Mouse (Mus musculus) C2C12 (cell line): ENCODE results near the gene Degs2. TPM values are rescaled to one million over a fixed set of nuclear protein-coding genes. Genes with fewer than 3 reads are reported as not detected.

Source experiments
- H3K27me3 ChIP-seq: one replicate; pipeline ENCODE4 v1.6.1; 2011; ENCODE audit not compliant: control insufficient read depth, insufficient read depth, insufficient read length
- H3K36me3 ChIP-seq: one replicate; pipeline ENCODE4 v1.6.1; 2011; ENCODE audit not compliant: control insufficient read depth, insufficient read depth
- H3K4me3 ChIP-seq: one replicate; pipeline ENCODE4 v1.5.1; 2011; ENCODE audit warnings: mild to moderate bottlenecking, control low read depth; ENCODE audit not compliant: poor library complexity, insufficient read depth, severe bottlenecking
- H3K79me2 ChIP-seq: one replicate; pipeline ENCODE4 v1.6.1; 2011; ENCODE audit not compliant: control insufficient read depth, insufficient read depth
- H3K79me3 ChIP-seq: one replicate; pipeline ENCODE4 v1.6.1; 2011; ENCODE audit warnings: low read depth, control low read depth
- H3ac ChIP-seq: one replicate; pipeline ENCODE3; 2011; ENCODE audit warnings: low read depth; ENCODE audit not compliant: control insufficient read depth, insufficient read length
- CEBPB ChIP-seq: IDR thresholded peaks from one replicate; pipeline ENCODE4 v1.6.1; 2011; ENCODE audit warnings: low read depth, mild to moderate bottlenecking, control low read depth, moderate library complexity
- CTCF ChIP-seq: IDR thresholded peaks from one replicate; pipeline ENCODE4 v1.5.1; 2011; ENCODE audit not compliant: control insufficient read depth, insufficient read depth, insufficient read length
- FOSL1 ChIP-seq: IDR thresholded peaks from one replicate; pipeline ENCODE4 v1.8.0; 2011; ENCODE audit warnings: mild to moderate bottlenecking, low read length; ENCODE audit not compliant: poor library complexity, insufficient read depth, severe bottlenecking
- MAX ChIP-seq: IDR thresholded peaks from one replicate; pipeline ENCODE4 v1.6.1; 2011; ENCODE audit warnings: mild to moderate bottlenecking, control low read depth
- MYOD1 ChIP-seq: IDR thresholded peaks from one replicate; pipeline ENCODE4 v1.6.1; 2011; ENCODE audit warnings: low read depth; ENCODE audit not compliant: control insufficient read depth, insufficient read length
- MYOG ChIP-seq: IDR thresholded peaks from one replicate; pipeline ENCODE4 v1.6.1; 2011; ENCODE audit not compliant: control insufficient read depth, insufficient read length; ENCODE audit errors: extremely low read depth
- USF1 ChIP-seq: IDR thresholded peaks from one replicate; pipeline ENCODE4 v1.6.1; 2011; ENCODE audit warnings: low read depth, mild to moderate bottlenecking, control low read depth, moderate library complexity
- microRNA-seq: library from miRNA; unstranded; fragments of <30 nt; microRNA quantifications from one replicate; pipeline ENCODE4, GENCODE M21; 2019; ENCODE audit warnings: borderline microRNAs expressed
- polyA plus RNA-seq: library from polyadenylated mRNA; unstranded; fragments of >200 nt; fragmentation: generic; extraction: Trizol; gene quantifications from one replicate; pipeline ENCODE4 v1.2.1, GENCODE M21; 2012; ENCODE audit warnings: missing spikeins

Gene Degs2
- polyA plus RNA-seq, 1 experiment = 0.22 TPM

DNA sequence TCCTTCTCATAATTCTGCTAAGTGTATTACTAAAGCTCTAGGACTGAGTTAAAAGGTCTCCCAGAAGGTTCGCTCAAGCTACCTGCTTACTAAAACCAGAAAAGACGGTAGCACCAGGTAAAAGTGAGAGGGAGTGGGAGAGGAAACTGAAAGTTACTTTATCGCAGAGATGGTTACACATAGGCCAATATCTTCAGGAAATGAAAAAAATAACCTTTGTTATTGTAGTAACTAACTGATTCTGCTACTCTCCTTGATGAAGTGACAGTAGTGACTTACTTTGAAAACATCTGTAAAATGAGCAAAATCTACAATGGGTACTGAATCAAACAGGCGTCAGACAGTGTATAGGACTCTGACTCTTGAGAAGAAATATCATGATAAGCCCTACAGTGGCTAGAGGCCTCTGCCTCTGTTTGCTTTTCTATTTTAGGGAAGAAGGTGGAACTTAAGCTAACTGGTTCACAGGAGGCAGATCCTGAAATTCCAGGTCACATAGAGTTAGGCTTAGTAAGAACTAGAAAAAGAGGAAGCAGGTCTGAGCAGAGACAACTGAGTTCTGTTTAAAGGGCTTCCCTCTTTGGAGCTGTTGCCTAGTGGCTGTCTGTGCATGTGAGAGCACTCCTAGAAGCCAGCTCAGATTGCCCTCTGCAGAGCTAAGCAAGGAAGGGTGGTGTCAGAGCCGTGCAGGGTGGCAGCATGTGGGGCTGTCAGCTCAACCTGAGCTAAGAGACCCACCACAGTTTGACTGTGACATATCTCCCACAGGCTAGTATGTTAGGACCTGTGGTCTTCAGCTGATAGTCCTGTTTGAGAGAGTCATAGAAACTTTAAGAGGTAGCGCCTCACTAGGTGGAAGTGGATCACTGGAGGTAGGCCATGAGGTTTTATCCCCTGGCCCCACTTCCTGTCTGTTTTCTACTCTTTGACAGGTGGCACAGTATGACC, 71.1 kb downstream of the Degs2 start:
- no peak overlapping the region for H3K4me3 ChIP-seq
- H3K27me3 ChIP-seq = no peaks in the 10 kb centered on the region
- H3K36me3 ChIP-seq = peaks cover 10% of the 10 kb centered on the region
- H3K79me2 ChIP-seq = peaks cover 19% of the 10 kb centered on the region
- no peak overlapping the region for H3ac ChIP-seq
- H3K79me3 ChIP-seq = peaks cover 8% of the 10 kb centered on the region
- no peak for TF ChIP-seq MYOG
- TF ChIP-seq CEBPB = no peak
- no peak for TF ChIP-seq CTCF
- no peak for TF ChIP-seq USF1
- TF ChIP-seq MAX = no peak
- no peak for TF ChIP-seq MYOD1
- TF ChIP-seq FOSL1 = no peak

DNA sequence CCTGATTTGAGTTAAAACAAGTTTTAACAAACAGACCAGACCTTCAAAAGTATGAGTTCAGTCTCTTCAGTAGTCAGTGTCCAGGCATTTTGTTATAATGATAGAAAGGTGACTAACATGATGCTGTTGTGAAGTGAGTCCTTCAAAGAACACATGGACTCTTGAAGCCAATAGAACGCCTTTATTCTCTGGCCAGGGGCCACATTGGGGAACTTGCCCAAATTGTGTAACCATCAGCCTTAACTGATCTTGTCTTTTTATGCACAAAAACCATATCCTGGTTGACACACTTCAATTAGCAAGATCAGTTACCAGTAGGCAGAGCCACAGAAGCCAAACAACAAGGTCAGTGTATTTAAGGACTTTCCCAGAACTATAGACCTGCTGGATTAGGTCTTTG, 72.6 kb downstream of the Degs2 start:
- H3K4me3 ChIP-seq = no peak overlapping the region
- peaks cover 10% of the 10 kb centered on the region for H3K36me3 ChIP-seq
- H3K27me3 ChIP-seq = no peaks in the 10 kb centered on the region
- H3K79me3 ChIP-seq = peaks cover 8% of the 10 kb centered on the region
- TF ChIP-seq MYOG = no peak
- H3ac ChIP-seq = no peak overlapping the region
- peaks cover 27% of the 10 kb centered on the region for H3K79me2 ChIP-seq

Small RNA genes lying within 50 kb of the gene (microRNA-seq; reads per million reads assigned to microRNA genes)
- gene Gm23872 (not detected), gene Mir342 (327 reads per million, percentile 81 among the genes with 10 or more reads in this experiment)

Other genes starting within 250 kb of the Degs2 start
- gene Evl, start 147.6 kb downstream of the Degs2 start, polyA plus RNA-seq = 89.9 TPM
- 13.9 TPM for gene Yy1, start 90.7 kb upstream of the Degs2 start, polyA plus RNA-seq
- 5.5 TPM for gene Slc25a29, start 133.6 kb upstream of the Degs2 start, polyA plus RNA-seq
- 2.4 TPM for gene Slc25a47, start 133.7 kb upstream of the Degs2 start, polyA plus RNA-seq
- 9.4 TPM for gene Wdr25, start 191.3 kb upstream of the Degs2 start, polyA plus RNA-seq
- 65.8 TPM for gene Wars, start 191.9 kb upstream of the Degs2 start, polyA plus RNA-seq